Mouse (Mus musculus) limb, embryonic 11.5 days (tissue): ENCODE data around the gene Gm10518. TPM values are rescaled to one million over a fixed set of nuclear protein-coding genes. Genes with fewer than 3 reads are reported as not detected.
"Not testable (repeated sequence)": the region's sequence is repeated elsewhere in the genome, so short reads cannot be mapped to it uniquely, and the experiment has no call there.

Experiments used
- ATAC-seq: fragments of 200-750 bp; cut with Nextera tagmentation; 2 replicates; pipeline ENCODE4 v1.8.0; 2017; ENCODE audit warnings: low read depth; ENCODE audit not compliant: insufficient number of reproducible peaks, low FRiP score, low TSS enrichment
- DNase-seq: peaks from one replicate; pipeline ENCODE4 v3.0.0-alpha.2; 2015; ENCODE audit warnings: low spot score
- H3K27ac ChIP-seq: fragments of 300-500 bp; sonication (generic); replicated peaks from 2 replicates; pipeline ENCODE4 v1.5.1; 2014; ENCODE audit warnings: low read depth, mild to moderate bottlenecking, low read length
- H3K27me3 ChIP-seq: fragments of 300-500 bp; sonication (generic); 2 replicates; pipeline ENCODE4 v1.6.1; 2014; ENCODE audit warnings: mild to moderate bottlenecking, low read length, mixed read lengths; ENCODE audit not compliant: control insufficient read depth, insufficient read depth
- H3K36me3 ChIP-seq: fragments of 300-500 bp; sonication (generic); 2 replicates; pipeline ENCODE4 v1.6.1; 2014; ENCODE audit warnings: mild to moderate bottlenecking, low read length, moderate library complexity, mixed read lengths; ENCODE audit not compliant: control insufficient read depth, insufficient read depth
- H3K4me1 ChIP-seq: fragments of 300-500 bp; sonication (generic); 2 replicates; pipeline ENCODE4 v1.6.1; 2014; ENCODE audit warnings: low read length, mixed read lengths; ENCODE audit not compliant: control insufficient read depth, insufficient read depth
- H3K4me2 ChIP-seq: fragments of 300-500 bp; sonication (generic); 2 replicates; pipeline ENCODE4 v1.6.1; 2014; ENCODE audit warnings: low read depth, mild to moderate bottlenecking, moderate library complexity; ENCODE audit not compliant: severe bottlenecking
- H3K4me3 ChIP-seq: fragments of 300-500 bp; sonication (generic); 2 replicates; pipeline ENCODE4 v1.5.1; 2014; ENCODE audit warnings: low read depth, low read length
- H3K9ac ChIP-seq: fragments of 300-500 bp; sonication (generic); 2 replicates; pipeline ENCODE4 v1.6.1; 2014; ENCODE audit warnings: mild to moderate bottlenecking, low read length
- H3K9me3 ChIP-seq: fragments of 300-500 bp; sonication (generic); 2 replicates; pipeline ENCODE4 v1.6.1; 2016; ENCODE audit warnings: low read length; ENCODE audit not compliant: control insufficient read depth
- WGBS: fragments of 180-500 bp; shearing (Covaris S2); extraction: QIAGEN DNeasy Blood & Tissue Kit; methylation state at CpG from one replicate; pipeline ENCODE4 v1.1.7; 2014; 5-methylcytosine and 5-hydroxymethylcytosine counted together
- polyA plus RNA-seq: library from polyadenylated mRNA; unstranded; fragments of >200 nt; fragmentation: Nextera tagmentation; extraction: Ambion mirVana; gene quantifications from 2 replicates; pipeline ENCODE4 v1.2.1, GENCODE M21; 2014

Gm10518 gene
- polyA plus RNA-seq, 1 experiment from 2014 or later: 0.23 TPM

GRCm38 (mm10) chr1:179818490-179819278 lies 15.5 kb downstream of the Gm10518 start:
- 91% methylated on average over 11 of the region's 11 CpGs for WGBS
- not testable (repeated sequence) for DNase-seq, H3K4me2 ChIP-seq, H3K27ac ChIP-seq, ATAC-seq, H3K27me3 ChIP-seq, H3K4me3 ChIP-seq, H3K9me3 ChIP-seq, H3K4me1 ChIP-seq, H3K9ac ChIP-seq, H3K36me3 ChIP-seq

GRCm38 (mm10) chr1:179824549-179824948 lies 21.4 kb downstream of the Gm10518 start:
- H3K27me3 ChIP-seq: no peaks in the 10 kb centered on the region
- no peak overlapping the region for H3K4me2 ChIP-seq
- H3K36me3 ChIP-seq: no peaks in the 10 kb centered on the region
- no peak overlapping the region for H3K27ac ChIP-seq
- H3K4me1 ChIP-seq: no peaks in the 10 kb centered on the region
- 74% methylated on average over 5 of the region's 5 CpGs for WGBS
- ATAC-seq (no peak), DNase-seq (no peak)
- no peak overlapping the region for H3K4me3 ChIP-seq
- no peak overlapping the region for H3K9ac ChIP-seq
- no peaks in the 10 kb centered on the region for H3K9me3 ChIP-seq

GRCm38 (mm10) chr1:179828051-179828450 lies 24.9 kb downstream of the Gm10518 start:
- no peak for ATAC-seq
- WGBS: 90% methylated on average over 5 of the region's 5 CpGs
- no peak overlapping the region for H3K9ac ChIP-seq
- H3K4me2 ChIP-seq: no peak overlapping the region
- H3K4me1 ChIP-seq: no peaks in the 10 kb centered on the region
- H3K9me3 ChIP-seq: no peaks in the 10 kb centered on the region
- no peaks in the 10 kb centered on the region for H3K27me3 ChIP-seq
- H3K4me3 ChIP-seq: no peak overlapping the region
- no peaks in the 10 kb centered on the region for H3K36me3 ChIP-seq
- DNase-seq: no peak
- no peak overlapping the region for H3K27ac ChIP-seq

- Histone ChIP-seq H3K36me3 (no peaks in the 10 kb centered on the region), H3K4me2 (no peak overlapping the region), H3K9me3 (no peaks in the 10 kb centered on the region), H3K9ac (no peak overlapping the region), H3K27ac (no peak overlapping the region), H3K4me3 (no peak overlapping the region), H3K4me1 (no peaks in the 10 kb centered on the region), H3K27me3 (no peaks in the 10 kb centered on the region)
- 75% methylated on average over 4 of the region's 4 CpGs for WGBS
- ATAC-seq (no peak), DNase-seq (no peak)
These were observed 25.7 kb downstream of the Gm10518 start for GRCm38 (mm10) chr1:179828900-179829299.

- no peak overlapping the region for H3K9ac ChIP-seq
- DNase-seq (no peak), ATAC-seq (no peak)
- H3K27me3 ChIP-seq: no peaks in the 10 kb centered on the region
- H3K4me3 ChIP-seq: no peak overlapping the region
- H3K27ac ChIP-seq: no peak overlapping the region
- 72% methylated on average over 7 of the region's 7 CpGs for WGBS
- no peak overlapping the region for H3K4me2 ChIP-seq
- no peaks in the 10 kb centered on the region for H3K9me3 ChIP-seq
- H3K36me3 ChIP-seq: no peaks in the 10 kb centered on the region
- no peaks in the 10 kb centered on the region for H3K4me1 ChIP-seq
These were observed 29.6 kb downstream of the Gm10518 start for GRCm38 (mm10) chr1:179832710-179833240.

GRCm38 (mm10) chr1:179833596-179833995 lies 30.4 kb downstream of the Gm10518 start:
- 77% methylated on average over 1 of the region's 1 CpGs for WGBS
- DNase-seq: no peak
- no peak overlapping the region for H3K27ac ChIP-seq

GRCm38 (mm10) chr1:179835753-179836425 lies 32.7 kb downstream of the Gm10518 start:
- 78% methylated on average over 1 of the region's 1 CpGs for WGBS
- H3K36me3 ChIP-seq: no peaks in the 10 kb centered on the region
- H3K4me1 ChIP-seq: no peaks in the 10 kb centered on the region
- H3K4me3 ChIP-seq: no peak overlapping the region
- no peaks in the 10 kb centered on the region for H3K27me3 ChIP-seq
- no peak for DNase-seq
- no peak overlapping the region for H3K27ac ChIP-seq
- H3K4me2 ChIP-seq: no peak overlapping the region
- ATAC-seq: no peak
- H3K9ac ChIP-seq: no peak overlapping the region
- H3K9me3 ChIP-seq: no peaks in the 10 kb centered on the region

More at GRCm38 (mm10) chr1:179833596-179833995, 30.4 kb downstream of the Gm10518 start:
- H3K9ac ChIP-seq: no peak overlapping the region
- H3K4me3 ChIP-seq: no peak overlapping the region
- ATAC-seq: no peak
- no peaks in the 10 kb centered on the region for H3K36me3 ChIP-seq
- H3K4me1 ChIP-seq: no peaks in the 10 kb centered on the region
- H3K4me2 ChIP-seq: no peak overlapping the region
- no peaks in the 10 kb centered on the region for H3K27me3 ChIP-seq
- H3K9me3 ChIP-seq: no peaks in the 10 kb centered on the region

- ATAC-seq: no peak
- H3K4me2 ChIP-seq: no peak overlapping the region
- no peaks in the 10 kb centered on the region for H3K36me3 ChIP-seq
- no peaks in the 10 kb centered on the region for H3K9me3 ChIP-seq
- H3K9ac ChIP-seq: no peak overlapping the region
- H3K4me3 ChIP-seq: no peak overlapping the region
- no peaks in the 10 kb centered on the region for H3K27me3 ChIP-seq
- no peak for DNase-seq
- 93% methylated on average over 7 of the region's 7 CpGs for WGBS
- H3K27ac ChIP-seq: no peak overlapping the region
- H3K4me1 ChIP-seq: no peaks in the 10 kb centered on the region
These were observed 33.5 kb downstream of the Gm10518 start for GRCm38 (mm10) chr1:179836426-179837404.
